Mouse (Mus musculus) liver, embryonic 14.5 days (tissue): ENCODE measurements at regions not wholly inside any gene's neighbourhood (a gene's known extent, or its start where the extent isn't known, plus 50 kb on each side); places are given as distances from the start of the nearest gene placed in this dataset.

Experiments used
- CTCF ChIP-seq: IDR thresholded peaks from 2 replicates; pipeline ENCODE4 v1.5.1; 2016; ENCODE audit warnings: antibody characterized with exemption, low read depth, control low read depth
- EP300 ChIP-seq: IDR thresholded peaks from 2 replicates; pipeline ENCODE4 v1.6.1; 2016; ENCODE audit warnings: antibody characterized with exemption, low read depth

DNA sequence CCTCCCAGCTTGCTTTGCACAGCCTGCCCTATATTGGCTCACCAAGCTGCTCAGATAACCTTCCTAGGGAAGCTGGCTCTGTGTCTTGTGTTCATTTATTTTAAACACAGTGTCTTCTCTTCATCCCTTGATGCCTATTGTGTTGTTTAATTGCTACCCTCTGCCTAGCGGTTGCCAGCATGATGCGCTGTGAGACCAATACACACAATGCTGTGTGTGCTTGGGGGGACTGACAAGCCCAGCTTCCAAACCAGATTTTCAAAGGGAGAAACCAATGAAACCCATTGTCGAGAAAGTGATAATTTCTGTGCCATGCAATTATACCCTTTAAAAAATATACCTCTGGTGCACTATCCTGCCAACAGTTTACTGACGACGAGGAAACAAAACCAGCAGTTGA, 247.8 kb downstream of the Nuf2 start:
- TF ChIP-seq EP300, result no peak
- TF ChIP-seq CTCF, result no peak
